Mouse (Mus musculus) ZHBTc4 (cell line): ENCODE data around the gene Ppp1r1b.

ENCODE experiments used
- DNase-seq: peaks from one replicate; pipeline ENCODE4 v3.0.0-alpha.2; 2011; ENCODE audit warnings: low read depth, low spot score

The Ppp1r1b gene

DNA sequence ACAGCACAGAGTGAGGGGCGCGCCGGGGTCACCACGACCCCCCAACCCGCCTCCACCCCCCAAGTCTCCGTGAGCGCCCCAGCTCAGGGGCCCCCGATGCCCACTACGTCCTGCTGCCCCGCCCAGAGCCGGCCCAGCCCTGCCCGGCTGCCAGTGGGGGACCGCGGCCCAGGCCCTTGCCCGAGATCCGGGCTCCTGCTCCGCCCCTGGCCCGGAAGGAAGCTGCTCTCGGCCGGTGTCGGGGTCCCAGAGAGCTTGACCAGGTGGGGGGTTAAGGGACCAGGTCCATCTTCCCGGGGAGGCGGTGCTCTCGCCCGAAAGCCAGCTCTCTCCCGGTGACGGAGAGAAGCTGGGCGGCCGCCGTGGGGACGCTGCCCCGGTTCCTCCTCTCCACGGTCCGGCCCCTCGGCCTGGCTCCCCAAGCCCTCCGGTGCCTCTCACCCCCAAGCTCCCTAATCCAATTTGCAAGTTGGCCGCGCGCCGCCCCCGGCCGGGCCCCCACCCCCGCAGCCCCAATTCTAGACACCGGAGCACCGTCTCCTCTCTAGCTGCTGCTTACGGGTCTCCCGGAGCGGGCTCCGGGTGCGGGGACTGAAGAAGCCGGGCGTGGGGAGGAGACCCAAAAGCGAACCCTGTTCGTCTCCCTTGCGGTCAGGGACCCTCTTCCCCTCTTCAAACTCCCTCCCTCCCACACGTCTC, 19.7 kb upstream of the Ppp1r1b start:
- peak; percentile 45 for DNase-seq

GRCm38 (mm10) chr11:98329081-98329959, 18.9 kb upstream of the Ppp1r1b start, which contains the start of gene Neurod2:
Gene Neurod2 (minus strand): TSS chr11:98329648.
- DNase-seq, result no peak

GRCm38 (mm10) chr11:98329960-98330744, 18.1 kb upstream of the Ppp1r1b start:
- no peak for DNase-seq

DNA sequence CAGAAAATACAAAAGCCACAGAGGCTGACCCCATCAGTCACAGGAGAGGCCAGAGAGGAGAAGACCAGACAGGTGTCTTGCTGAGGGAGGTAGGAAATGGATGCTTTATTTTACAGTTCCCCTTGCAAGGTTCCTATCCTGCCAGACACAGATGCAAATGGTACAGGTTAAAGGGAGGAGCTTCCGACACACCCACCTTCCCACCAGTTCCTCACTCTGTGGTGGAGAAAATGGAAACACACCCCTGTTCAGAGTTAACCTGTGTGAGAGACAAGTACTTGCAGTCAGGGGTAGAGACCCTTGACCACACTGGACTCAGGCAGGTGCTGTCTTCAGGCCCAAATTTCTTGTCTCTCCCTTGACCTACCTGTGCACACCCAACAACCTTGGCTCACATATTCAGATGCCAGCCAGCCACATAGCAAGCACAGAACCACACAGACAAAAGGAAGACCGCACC, 17.4 kb upstream of the Ppp1r1b start:
- DNase-seq, result no peak

GRCm38 (mm10) chr11:98331401-98331800, 16.8 kb upstream of the Ppp1r1b start:
- DNase-seq, result no peak

DNA sequence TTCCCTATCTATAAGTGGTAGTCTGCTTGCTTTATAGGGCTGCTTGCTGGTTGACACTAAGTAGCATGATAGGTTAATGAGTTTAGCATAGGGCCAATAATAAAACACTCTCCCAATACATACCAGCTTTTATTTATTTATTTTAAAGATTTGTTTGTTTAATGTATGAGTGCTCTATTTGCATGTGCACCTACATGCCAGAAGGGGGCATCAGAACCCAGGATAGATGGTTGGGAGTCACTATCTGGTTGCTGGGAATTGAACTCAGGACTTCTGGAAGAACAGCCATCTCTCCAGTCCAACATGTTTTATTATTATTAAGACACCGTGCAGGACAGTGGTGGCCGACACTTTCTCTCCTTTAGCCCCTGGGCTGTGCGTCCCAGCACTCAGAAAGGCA, 16.0 kb upstream of the Ppp1r1b start:
- DNase-seq, result no peak

DNA sequence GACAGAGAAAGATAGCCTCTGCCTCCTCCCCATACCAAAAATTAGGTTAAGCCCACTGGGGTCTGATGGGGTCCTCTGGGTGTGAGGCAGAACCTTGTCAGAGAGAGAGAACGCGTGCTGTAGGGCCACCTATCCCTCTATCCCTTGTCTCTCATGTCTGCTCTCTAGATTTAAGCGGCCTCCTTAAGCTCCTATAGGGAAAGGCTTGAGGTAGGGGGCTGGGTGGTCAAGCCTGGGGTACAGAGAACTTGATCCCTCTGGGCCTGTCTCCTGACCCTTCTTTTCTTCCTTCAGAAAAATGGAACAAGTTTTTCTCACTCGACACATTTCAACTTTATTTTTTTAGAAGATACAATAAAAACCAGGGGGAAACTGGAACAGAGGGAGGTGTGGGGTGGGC, 15.4 kb upstream of the Ppp1r1b start:
- DNase-seq, result no peak

GRCm38 (mm10) chr11:98333263-98333696, 14.9 kb upstream of the Ppp1r1b start:
- no peak for DNase-seq

DNA sequence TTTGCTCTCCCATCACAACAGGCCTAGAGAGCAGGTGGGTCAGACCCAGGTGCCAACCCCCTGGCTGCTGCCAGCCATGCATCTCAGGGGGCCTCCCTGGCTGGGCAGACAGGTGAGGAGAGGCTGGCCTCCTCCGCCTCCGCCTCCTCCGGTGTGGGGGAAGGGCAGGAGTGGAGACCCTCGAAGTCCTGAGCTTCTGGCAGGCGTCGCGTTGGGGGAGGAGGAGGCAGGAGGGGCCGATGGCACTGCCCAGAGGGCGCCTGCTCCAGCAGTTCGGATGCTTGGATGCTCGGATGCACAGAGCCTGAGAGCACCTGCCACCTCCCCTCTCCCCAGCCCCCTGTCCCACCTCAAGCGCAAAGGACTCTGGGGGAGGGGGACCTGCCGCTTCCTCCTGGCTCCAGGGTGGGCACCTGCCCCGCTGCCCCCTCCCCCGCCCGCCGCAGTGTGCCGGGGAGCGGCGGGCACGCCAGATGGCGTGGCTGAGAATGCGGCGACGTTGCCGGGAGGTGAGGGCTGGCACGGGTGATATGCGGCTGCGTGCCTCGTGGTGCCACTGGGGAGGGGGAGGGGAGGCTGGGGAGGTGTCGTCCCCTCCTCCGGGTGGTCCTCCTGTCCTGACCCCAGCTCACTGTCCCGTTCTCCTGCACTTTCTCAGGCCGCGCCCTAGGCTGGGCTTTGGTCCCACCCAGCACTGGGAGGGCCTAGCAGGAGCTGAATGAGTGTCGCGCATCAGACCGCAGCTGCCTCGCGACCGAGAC, 14.0 kb upstream of the Ppp1r1b start:
- DNase-seq, result peak; percentile 40

GRCm38 (mm10) chr11:98335250-98335649, 13.0 kb upstream of the Ppp1r1b start:
- peak; percentile 66 for DNase-seq

- peak; percentile 82 for DNase-seq
These were observed 11.7 kb upstream of the Ppp1r1b start for GRCm38 (mm10) chr11:98336245-98337107.

GRCm38 (mm10) chr11:98338507-98338961, 9.7 kb upstream of the Ppp1r1b start:
- DNase-seq, result peak; percentile 48

GRCm38 (mm10) chr11:98339071-98339501, 9.1 kb upstream of the Ppp1r1b start:
- peak; percentile 41 for DNase-seq

DNA sequence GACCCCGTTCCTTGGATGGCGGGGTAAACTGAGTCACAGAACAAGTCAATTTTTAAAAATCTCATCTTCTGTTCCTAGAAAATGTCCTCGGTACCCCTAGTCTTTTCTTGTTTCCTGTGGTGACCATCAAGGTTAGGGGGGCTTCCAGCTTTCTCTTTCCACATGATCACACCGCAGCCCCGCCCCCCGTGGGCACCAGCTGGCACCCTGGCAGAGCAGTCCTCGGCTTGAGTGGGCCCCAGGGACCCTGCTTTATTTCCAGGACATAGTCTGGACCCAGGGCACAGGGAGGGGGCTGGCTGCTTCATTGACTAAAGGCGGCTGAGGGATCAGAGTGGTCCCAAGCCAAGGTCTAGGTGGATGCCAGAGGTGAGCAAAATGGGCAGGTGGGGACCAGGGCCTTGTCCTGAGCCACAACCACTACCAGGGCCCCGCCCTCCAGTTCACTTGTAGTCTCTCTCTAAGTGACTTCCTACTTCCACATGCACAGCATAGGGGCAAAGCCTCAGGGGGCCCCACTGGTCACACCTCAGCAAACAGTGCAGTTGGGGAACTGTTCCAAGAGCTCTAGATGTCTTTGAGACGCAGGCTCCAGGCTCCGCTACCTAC, 8.4 kb upstream of the Ppp1r1b start:
- DNase-seq, result no peak

DNA sequence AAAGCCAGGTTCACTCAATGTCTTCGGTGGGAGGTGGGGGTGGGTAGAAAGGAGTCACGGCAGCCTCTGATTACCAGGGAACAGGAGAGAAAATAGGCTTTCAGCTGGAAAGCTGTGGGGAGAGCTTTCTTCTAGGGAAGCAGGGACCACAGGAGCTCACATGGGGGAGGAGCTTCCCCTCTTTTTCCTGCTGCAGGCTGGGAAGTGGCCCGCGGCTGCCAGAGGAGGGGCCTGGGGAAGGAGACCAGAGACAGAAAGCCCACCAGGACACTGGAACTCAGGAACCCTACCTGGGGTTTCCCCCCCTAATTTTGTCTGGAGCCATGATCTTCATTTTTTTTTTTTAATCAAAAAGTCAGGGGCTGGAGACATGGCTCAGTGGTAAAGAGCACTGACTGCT, 7.6 kb upstream of the Ppp1r1b start:
- DNase-seq, result no peak

GRCm38 (mm10) chr11:98341174-98341573, 7.0 kb upstream of the Ppp1r1b start:
- no peak for DNase-seq

DNA sequence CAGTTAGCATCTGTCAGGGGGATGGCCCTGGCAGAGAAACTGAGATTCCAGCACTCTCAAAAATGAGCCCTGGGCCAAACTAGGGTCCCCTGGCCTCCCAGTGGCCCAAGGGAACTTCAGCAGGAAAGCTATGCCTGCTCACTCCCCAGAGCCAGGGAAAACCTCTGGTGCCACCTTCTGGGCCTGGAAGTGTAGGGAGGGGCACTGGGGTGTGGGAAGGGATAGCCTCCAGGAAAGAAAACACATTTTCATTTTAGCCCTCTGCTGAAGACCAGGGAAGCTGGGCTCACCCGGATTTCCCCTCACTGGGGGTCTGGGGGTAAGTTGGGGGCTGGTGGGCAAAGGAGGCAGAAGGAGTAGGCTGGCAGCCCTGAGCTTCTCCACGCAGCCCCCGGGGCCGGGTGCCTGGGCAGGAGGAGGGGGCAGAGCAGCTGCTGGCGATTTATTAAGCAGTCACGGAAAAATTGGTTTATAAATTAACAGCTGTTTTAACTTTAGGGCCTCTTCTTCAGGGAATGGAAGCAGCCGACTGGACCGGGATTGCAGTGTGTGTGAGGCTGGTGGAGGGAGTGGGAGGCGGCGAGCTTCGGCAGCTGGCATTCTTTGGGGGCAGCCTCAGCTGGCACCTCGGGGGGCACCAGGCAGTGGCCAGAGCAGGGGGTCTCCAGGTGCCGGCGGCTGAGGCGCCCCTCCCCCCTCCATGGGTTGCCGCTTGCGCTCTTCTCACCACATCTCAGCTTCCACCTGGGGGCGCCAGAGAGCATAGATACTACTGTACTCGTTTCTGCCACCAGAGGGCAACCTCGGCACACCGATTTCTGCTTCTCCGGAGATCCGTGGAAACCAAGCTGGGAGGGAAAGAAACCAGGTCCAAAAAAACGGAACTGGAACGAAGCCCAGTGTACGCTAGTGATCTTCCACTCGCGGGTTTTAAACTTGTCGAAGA, 5.9 kb upstream of the Ppp1r1b start:
- peak; percentile 89 for DNase-seq

DNA sequence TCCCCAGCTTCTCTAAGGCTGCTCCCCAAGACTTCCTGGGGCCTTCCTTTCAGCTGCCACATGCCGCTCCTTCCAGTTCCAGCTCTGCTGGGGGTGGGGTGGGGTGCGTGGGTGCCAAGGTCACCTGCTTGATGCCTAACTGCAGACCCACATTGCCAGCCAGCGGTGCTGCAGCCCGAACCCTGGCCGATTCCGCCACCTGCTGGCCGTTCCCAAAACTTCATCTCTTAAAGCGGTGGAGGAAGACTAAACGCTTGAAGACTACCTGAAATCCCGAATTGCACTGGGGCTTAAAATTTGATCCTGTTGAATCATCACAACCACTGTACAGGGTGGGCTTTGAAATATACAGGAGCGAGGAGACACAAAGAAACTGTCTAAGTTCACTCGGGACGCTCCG, 3.0 kb upstream of the Ppp1r1b start:
- peak; percentile 87 for DNase-seq
